10 mouse cellular contexts compared by ENCODE assay signal in genomic region chr4:136895861-136896260, GRCm38 (mm10). TPM values are rescaled to one million over a fixed set of nuclear protein-coding genes. Genes with fewer than 3 reads are reported as not detected.
A peak's percentile ranks its signal among the peaks of the same experiment; 100 is the strongest.
DNase-seq lines count a peak whose midpoint lies in the region; ATAC-seq and TF ChIP-seq lines count a peak whose summit lies in the region.
"Had no signal": no experiment of that assay in that cellular context is flagged by ENCODE, and none has a peak within 500 bp of the region (broad histone marks: within the 10 kb centered on the region; RNA-seq: fewer than 3 reads in every experiment).

No protein-coding gene starts in this region.

- no peaks in the 10 kb centered on the region for H3K4me1 ChIP-seq in heart, adult 2 months (ENCODE audit: control insufficient read depth, insufficient read depth, low read length)
- H3K4me1 ChIP-seq in brown adipose tissue, adult 24 weeks (ENCODE audit: control insufficient read depth, insufficient read depth, insufficient read length, low read length), result no peaks in the 10 kb centered on the region
- 0 out of 2 replicates have a peak, but pooled peaks cover 2% of the 10 kb centered on the region for H3K4me1 ChIP-seq in hindbrain, embryonic 14.5 days (replicated peaks; ENCODE audit: control insufficient read depth, insufficient read depth, low read length)
- H3K4me1 ChIP-seq in midbrain, embryonic 15.5 days, result peaks cover 13% of the 10 kb centered on the region; the same call in 1 of the 2 replicates

- 0 out of 2 replicates have a peak, but pooled peaks have one; percentile 14 for TF ChIP-seq POLR2A in heart, adult 2 months (IDR thresholded peaks at IDR 0.05; ENCODE audit: insufficient read depth, low read depth, low read length)

- no peak for TF ChIP-seq CTCF in heart, adult 2 months (IDR thresholded peaks at IDR 0.05)

- intact Hi-C loops in heart, adult 2 months (cut with DNase I), result no loop called here
- intact Hi-C loops in heart, postnatal 25 days (cut with DNase I), result no loop called here

- H3K4me2 ChIP-seq in hindbrain, embryonic 14.5 days (replicated peaks), result peak overlapping the region; percentile 4; the same call in 1 of the 2 replicates
- peak overlapping the region; percentile 33 for H3K4me2 ChIP-seq in midbrain, embryonic 15.5 days

- no peak overlapping the region for H3K9ac ChIP-seq in heart, adult 2 months (ENCODE audit: low read depth, low read length)
- H3K9ac ChIP-seq in hindbrain, embryonic 14.5 days, result no peak overlapping the region
- no peak overlapping the region; the same call in 1 of the 2 replicates for H3K9ac ChIP-seq in midbrain, embryonic 15.5 days
- H3K9ac ChIP-seq: liver, embryonic 14.5 days had no signal

- ATAC-seq in hindbrain, embryonic 14.5 days (ENCODE audit: low FRiP score), result no peak
- ATAC-seq in midbrain, embryonic 15.5 days (replicated peaks), result no peak
- ATAC-seq: CD4-positive, CD25-positive, alpha-beta regulatory T cell, adult 4 months had no signal

- no peaks in the 10 kb centered on the region for H3K9me3 ChIP-seq in hindbrain, embryonic 14.5 days (ENCODE audit: control insufficient read depth, low read length)
- no peaks in the 10 kb centered on the region for H3K9me3 ChIP-seq in midbrain, embryonic 15.5 days

- WGBS in heart, adult 2 months, result 6% methylated on average over 15 of the region's 15 CpGs
- 4% methylated on average over 15 of the region's 15 CpGs for WGBS in hindbrain, embryonic 14.5 days
- 5% methylated on average over 15 of the region's 15 CpGs for WGBS in midbrain, embryonic 15.5 days

- no peak overlapping the region for H3K27ac ChIP-seq in heart, adult 2 months
- peak overlapping the region; percentile 91; the same call in 1 of the 2 replicates for H3K27ac ChIP-seq in brown adipose tissue, adult 24 weeks (replicated peaks; ENCODE audit: low read depth, low read length)
- H3K27ac ChIP-seq in hindbrain, embryonic 14.5 days, result no peak overlapping the region
- no peak overlapping the region for H3K27ac ChIP-seq in midbrain, embryonic 15.5 days
- H3K27ac ChIP-seq: liver, embryonic 14.5 days had no signal

- H3K79me2 ChIP-seq in heart, adult 2 months (replicated peaks; ENCODE audit: control insufficient read depth, insufficient read depth, low read length), result no peaks in the 10 kb centered on the region

- no peaks in the 10 kb centered on the region; the same call in 1 of the 2 replicates for H3K27me3 ChIP-seq in heart, adult 2 months (ENCODE audit: control insufficient read depth, insufficient read depth, low read length)
- peaks cover 29% of the 10 kb centered on the region for H3K27me3 ChIP-seq in hindbrain, embryonic 14.5 days (ENCODE audit: control insufficient read depth, insufficient read depth, low read length)
- H3K27me3 ChIP-seq in midbrain, embryonic 15.5 days (replicated peaks), result peaks cover 55% of the 10 kb centered on the region

- H3K4me3 ChIP-seq in heart, adult 2 months, result no peak overlapping the region
- peak overlapping the region; percentile 55; the same call in 1 of the 2 replicates for H3K4me3 ChIP-seq in brown adipose tissue, adult 24 weeks (ENCODE audit: insufficient read depth, low read depth, low read length)
- 0 out of 2 replicates have a peak overlapping the region, but pooled peaks have one; percentile 3 for H3K4me3 ChIP-seq in hindbrain, embryonic 14.5 days (replicated peaks; ENCODE audit: low read length)
- H3K4me3 ChIP-seq in midbrain, embryonic 15.5 days, result no peak overlapping the region

- DNase-seq in heart, adult 2 months, result peak; percentile 36 to 44
- DNase-seq in heart, postnatal 25 days (ENCODE audit: low spot score), result no peak
- no peak for DNase-seq in hindbrain, embryonic 14.5 days (ENCODE audit: low spot score)
- DNase-seq in layer of hippocampus, postnatal 10 days (ENCODE audit: low spot score in 2 of 2), result no peak
- DNase-seq in testis, postnatal 10 days (ENCODE audit: low spot score), result no peak
- no peak for DNase-seq in cerebellum, adult 11-12 months

- H3K36me3 ChIP-seq in heart, adult 2 months (ENCODE audit: control insufficient read depth, insufficient read depth, low read length), result no peaks in the 10 kb centered on the region
- H3K36me3 ChIP-seq in hindbrain, embryonic 14.5 days (replicated peaks; ENCODE audit: control insufficient read depth, insufficient read depth), result no peaks in the 10 kb centered on the region
- no peaks in the 10 kb centered on the region for H3K36me3 ChIP-seq in midbrain, embryonic 15.5 days (replicated peaks)

- TF ChIP-seq EP300 in heart, adult 2 months (IDR thresholded peaks at IDR 0.05; ENCODE audit: insufficient read depth, low read depth, low read length), result no peak

RNA-seq across cellular contexts. Expression of gene C1qa, which starts 2.7 kb away (rescaled TPM):
- total RNA-seq in heart, adult 2 months (2021), result 10 to 100 TPM; 49.3 to 51.0 TPM
- polyA plus RNA-seq in heart, adult 2 months (2012; rRNA removed), result 46.8 and 50.2 TPM in 2 replicates
- total RNA-seq in heart, postnatal 25 days (2021), result 10 to 100 TPM; 46.0 to 46.8 TPM
- polyA plus RNA-seq in brown adipose tissue, adult 24 weeks (2012; ENCODE audit: insufficient read depth, insufficient read length, missing spikeins), result 56.5 and 75.2 TPM in 2 replicates
- 29.9 and 33.4 TPM in 2 replicates for polyA plus RNA-seq in hindbrain, embryonic 14.5 days (2014; fragmentation: Nextera tagmentation; extraction: Ambion mirVana)
- 25.1 and 33.3 TPM in 2 replicates for polyA plus RNA-seq in midbrain, embryonic 15.5 days (2015; fragmentation: Nextera tagmentation; extraction: Ambion mirVana)
- 10 to 100 TPM; 30.6 to 32.0 TPM for total RNA-seq in layer of hippocampus, postnatal 10 days (2021)

RNA-seq across cellular contexts. Expression of gene C1qc, which starts 3.0 kb away (rescaled TPM):
- 10 to 100 TPM; 39.6 to 41.5 TPM for total RNA-seq in heart, adult 2 months (2021)
- polyA plus RNA-seq in heart, adult 2 months (2012; rRNA removed), result 57.0 and 63.2 TPM in 2 replicates
- 10 to 100 TPM; 35.2 to 41.2 TPM for total RNA-seq in heart, postnatal 25 days (2021)
- 49.4 and 55.0 TPM in 2 replicates for polyA plus RNA-seq in brown adipose tissue, adult 24 weeks (2012; ENCODE audit: insufficient read depth, insufficient read length, missing spikeins)
- polyA plus RNA-seq in hindbrain, embryonic 14.5 days (2014; fragmentation: Nextera tagmentation; extraction: Ambion mirVana), result 29.5 and 30.5 TPM in 2 replicates
- 21.7 and 28.4 TPM in 2 replicates for polyA plus RNA-seq in midbrain, embryonic 15.5 days (2015; fragmentation: Nextera tagmentation; extraction: Ambion mirVana)
- 10 to 100 TPM; 33.6 to 33.7 TPM for total RNA-seq in layer of hippocampus, postnatal 10 days (2021)

RNA-seq across cellular contexts. Expression of gene C1qb, which starts 9.9 kb away (rescaled TPM):
- total RNA-seq in heart, adult 2 months (2021), result 10 to 100 TPM; 52.8 to 54.8 TPM
- 70.8 and 74.0 TPM in 2 replicates for polyA plus RNA-seq in heart, adult 2 months (2012; rRNA removed)
- total RNA-seq in heart, postnatal 25 days (2021), result 10 to 100 TPM; 47.0 to 48.4 TPM
- polyA plus RNA-seq in brown adipose tissue, adult 24 weeks (2012; ENCODE audit: insufficient read depth, insufficient read length, missing spikeins), result 61.3 and 65.2 TPM in 2 replicates
- polyA plus RNA-seq in hindbrain, embryonic 14.5 days (2014; fragmentation: Nextera tagmentation; extraction: Ambion mirVana), result 48.6 and 52.3 TPM in 2 replicates
- polyA plus RNA-seq in midbrain, embryonic 15.5 days (2015; fragmentation: Nextera tagmentation; extraction: Ambion mirVana), result 39.7 and 49.0 TPM in 2 replicates
- total RNA-seq in layer of hippocampus, postnatal 10 days (2021), result 10 to 100 TPM; 32.3 to 35.4 TPM

Comparison
In these comparisons a context has a peak if more than half of its experiments do, and no peak if none do; other contexts are left out.
1. DNase-seq: peak in heart, adult 2 months (2 of 2); none in heart, postnatal 25 days (single experiment), hindbrain, embryonic 14.5 days (single experiment), layer of hippocampus, postnatal 10 days (0 of 2), testis, postnatal 10 days (single experiment) and cerebellum, adult 11-12 months (single experiment).
2. H3K4me3 ChIP-seq: peak in brown adipose tissue, adult 24 weeks (single experiment) and hindbrain, embryonic 14.5 days (single experiment); none in heart, adult 2 months (single experiment) and midbrain, embryonic 15.5 days (single experiment).